Mouse (Mus musculus) kidney, adult 18-20 months (tissue): ENCODE data around the gene Gm11437.

Experiments used
- DNase-seq: peaks from one replicate; pipeline ENCODE4 v3.0.0; 2021

The Gm11437 gene

GRCm38 (mm10) chr11:84167046-84167526, at the start of gene Gm11437:
Gm11437 (minus strand) TSS chr11:84167476.
- DNase-seq, result no peak

- DNase-seq, result no peak
Measured at GRCm38 (mm10) chr11:84210876-84211275, 43.6 kb upstream of the Gm11437 start.

- no peak for DNase-seq
Measured at GRCm38 (mm10) chr11:84205776-84206175, 38.5 kb upstream of the Gm11437 start.

- DNase-seq, result no peak
Measured at GRCm38 (mm10) chr11:84197607-84198402, 30.5 kb upstream of the Gm11437 start.

GRCm38 (mm10) chr11:84194751-84195150, 27.5 kb upstream of the Gm11437 start:
- no peak for DNase-seq

- peak; percentile 61 for DNase-seq
Measured at GRCm38 (mm10) chr11:84193249-84193648, 26.0 kb upstream of the Gm11437 start.

- DNase-seq, result no peak
Measured at GRCm38 (mm10) chr11:84190581-84191233, 23.4 kb upstream of the Gm11437 start.

- DNase-seq, result no peak
Measured at GRCm38 (mm10) chr11:84188530-84188929, 21.3 kb upstream of the Gm11437 start.

- no peak for DNase-seq
Measured at GRCm38 (mm10) chr11:84181286-84181685, 14.0 kb upstream of the Gm11437 start.

- peak; percentile 80 for DNase-seq
Measured at GRCm38 (mm10) chr11:84179954-84180598, 12.8 kb upstream of the Gm11437 start.

- peak; percentile 96 for DNase-seq
Measured at GRCm38 (mm10) chr11:84179226-84179953, 12.1 kb upstream of the Gm11437 start.

GRCm38 (mm10) chr11:84178571-84178970, 11.3 kb upstream of the Gm11437 start:
- no peak for DNase-seq

- DNase-seq, result no peak
Measured at GRCm38 (mm10) chr11:84172539-84173435, 5.5 kb upstream of the Gm11437 start.

- peak; percentile 49 for DNase-seq
Measured at GRCm38 (mm10) chr11:84168701-84169288, 1.5 kb upstream of the Gm11437 start.

GRCm38 (mm10) chr11:84164561-84164960, 2.7 kb downstream of the Gm11437 start:
- no peak for DNase-seq

- no peak for DNase-seq
Measured at GRCm38 (mm10) chr11:84164123-84164522, 3.2 kb downstream of the Gm11437 start.

GRCm38 (mm10) chr11:84156535-84157262, 10.6 kb downstream of the Gm11437 start:
- no peak for DNase-seq

GRCm38 (mm10) chr11:84150884-84151283, 16.4 kb downstream of the Gm11437 start:
- DNase-seq, result no peak

- DNase-seq, result no peak
Measured at GRCm38 (mm10) chr11:84146081-84146480, 21.2 kb downstream of the Gm11437 start.

GRCm38 (mm10) chr11:84145201-84145798, 22.0 kb downstream of the Gm11437 start:
- no peak for DNase-seq
